Mouse (Mus musculus): ENCODE results near the gene Myrf.
"Not testable (repeated sequence)": the region's sequence is repeated elsewhere in the genome, so short reads cannot be mapped to it uniquely, and the experiment has no call there.

Myrf gene

DNA sequence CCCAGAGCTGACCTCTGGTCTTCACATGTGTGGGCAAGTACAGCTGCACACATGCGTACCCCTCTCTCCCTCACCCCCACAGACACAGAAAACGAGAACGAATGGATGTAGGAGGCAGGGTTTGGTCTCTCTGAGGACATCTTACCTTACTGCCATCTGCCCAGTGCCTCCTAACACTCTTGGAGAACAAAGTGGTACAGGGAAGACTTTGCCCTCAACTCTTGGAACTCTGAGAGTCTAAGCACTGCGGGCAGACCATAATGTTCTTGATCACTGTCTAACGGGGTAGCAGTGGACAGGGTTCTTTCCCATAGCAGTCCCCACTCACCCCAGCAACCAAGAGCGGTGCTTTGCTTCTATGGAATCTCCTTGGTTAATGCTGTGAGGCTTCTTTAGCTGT is 51.5 kb downstream of the Myrf start:
- in situ Hi-C loops (cut with MboI; ENCODE audit: low pct_unique_long_range_greater_than_20kb in 1 of 2, low sequenced_read_pairs in 2 of 2, unreplicated experiment in 1 of 2) = no loop called here

DNA sequence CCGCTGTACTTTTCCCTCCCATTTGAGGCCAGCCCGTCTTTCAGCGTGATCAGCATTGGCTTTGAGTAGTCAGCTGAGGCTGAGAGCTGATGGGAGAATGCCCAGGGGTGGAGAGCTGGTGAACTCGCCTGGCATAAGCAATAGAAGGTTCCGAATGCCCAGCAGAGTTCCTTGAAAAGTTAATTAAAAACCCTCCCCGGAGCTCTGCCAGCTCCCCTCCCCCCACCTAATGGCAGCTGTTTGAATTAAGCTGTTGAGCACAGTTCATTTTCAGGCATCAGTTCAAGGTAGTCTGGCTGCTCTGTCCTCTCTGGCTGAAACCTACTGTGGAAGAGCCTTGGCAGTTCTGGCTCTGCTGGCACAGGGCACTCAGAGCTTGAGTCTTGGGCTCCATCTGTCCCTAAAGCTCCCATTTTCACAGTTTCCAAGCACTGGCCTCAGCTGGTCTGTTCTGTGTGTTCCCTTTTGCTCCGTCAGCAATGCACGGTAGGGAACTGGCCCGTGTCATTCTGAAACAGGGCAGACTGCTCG is 52.2 kb downstream of the Myrf start:
- in situ Hi-C loops (cut with MboI; ENCODE audit: low pct_unique_long_range_greater_than_20kb in 1 of 2, low sequenced_read_pairs in 2 of 2, unreplicated experiment in 1 of 2) = no loop called here

DNA sequence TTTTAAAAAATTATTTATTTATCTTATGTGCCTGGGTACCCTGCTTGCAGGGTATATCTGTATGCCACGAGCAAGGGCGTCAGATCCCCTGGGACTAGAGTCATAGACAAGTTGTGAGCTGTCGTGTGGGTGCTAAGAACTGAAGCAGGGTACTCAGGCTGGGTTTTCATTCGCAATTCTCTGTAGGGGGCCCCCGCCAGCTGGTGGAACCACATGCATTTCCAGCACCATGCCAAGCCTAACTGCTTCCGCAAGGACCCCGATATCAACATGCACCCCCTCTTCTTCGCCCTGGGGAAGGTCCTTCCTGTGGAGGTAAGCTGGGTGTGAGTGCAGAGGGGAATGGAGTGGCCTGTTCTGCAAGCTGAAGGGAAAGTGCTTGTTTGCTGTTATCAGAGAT is 54.0 kb downstream of the Myrf start:
- in situ Hi-C loops (cut with MboI; ENCODE audit: low pct_unique_long_range_greater_than_20kb in 1 of 2, low sequenced_read_pairs in 2 of 2, unreplicated experiment in 1 of 2) = no loop called here

DNA sequence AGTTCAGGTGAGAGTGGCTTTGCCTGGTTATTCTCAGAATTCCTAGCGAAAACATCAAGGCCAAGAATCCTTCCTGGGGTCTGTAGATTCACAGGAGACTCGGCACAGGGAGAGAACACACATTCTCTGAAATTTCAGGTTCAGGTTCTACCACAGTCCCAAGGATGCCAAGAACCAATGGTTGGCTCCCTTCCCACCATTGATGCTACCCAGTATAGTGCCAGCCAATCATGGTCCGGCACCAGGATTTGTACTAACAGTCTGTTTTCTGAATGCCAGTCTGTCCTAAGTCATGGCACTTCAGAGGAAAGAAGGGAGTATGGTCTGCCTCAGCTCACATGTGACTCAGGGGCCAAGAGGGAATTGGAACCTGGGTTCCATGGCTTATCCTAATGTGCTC is 54.7 kb downstream of the Myrf start:
- in situ Hi-C loops (cut with MboI; ENCODE audit: low pct_unique_long_range_greater_than_20kb in 1 of 2, low sequenced_read_pairs in 2 of 2, unreplicated experiment in 1 of 2) = no loop called here

DNA sequence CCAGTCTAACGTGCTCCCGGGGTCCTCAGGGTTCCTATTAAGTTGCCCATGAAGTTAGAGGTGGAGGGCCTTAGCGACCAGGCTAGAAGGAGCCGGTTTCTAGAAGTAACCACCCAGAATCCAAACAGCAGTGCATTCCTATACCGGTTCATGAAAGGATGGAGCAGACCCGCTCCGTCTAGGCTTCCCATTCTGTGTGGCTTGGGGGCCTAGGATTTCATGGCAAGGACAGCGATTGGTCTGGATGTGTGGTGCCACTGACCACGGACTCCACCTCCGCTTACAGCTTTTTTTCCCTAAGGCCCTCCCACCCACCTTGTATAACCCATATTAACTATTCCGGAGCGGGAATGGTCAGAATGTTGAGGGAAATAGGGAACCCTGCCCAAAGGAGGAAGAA is 56.5 kb downstream of the Myrf start:
- in situ Hi-C loops (cut with MboI; ENCODE audit: low pct_unique_long_range_greater_than_20kb in 1 of 2, low sequenced_read_pairs in 2 of 2, unreplicated experiment in 1 of 2) = no loop called here

DNA sequence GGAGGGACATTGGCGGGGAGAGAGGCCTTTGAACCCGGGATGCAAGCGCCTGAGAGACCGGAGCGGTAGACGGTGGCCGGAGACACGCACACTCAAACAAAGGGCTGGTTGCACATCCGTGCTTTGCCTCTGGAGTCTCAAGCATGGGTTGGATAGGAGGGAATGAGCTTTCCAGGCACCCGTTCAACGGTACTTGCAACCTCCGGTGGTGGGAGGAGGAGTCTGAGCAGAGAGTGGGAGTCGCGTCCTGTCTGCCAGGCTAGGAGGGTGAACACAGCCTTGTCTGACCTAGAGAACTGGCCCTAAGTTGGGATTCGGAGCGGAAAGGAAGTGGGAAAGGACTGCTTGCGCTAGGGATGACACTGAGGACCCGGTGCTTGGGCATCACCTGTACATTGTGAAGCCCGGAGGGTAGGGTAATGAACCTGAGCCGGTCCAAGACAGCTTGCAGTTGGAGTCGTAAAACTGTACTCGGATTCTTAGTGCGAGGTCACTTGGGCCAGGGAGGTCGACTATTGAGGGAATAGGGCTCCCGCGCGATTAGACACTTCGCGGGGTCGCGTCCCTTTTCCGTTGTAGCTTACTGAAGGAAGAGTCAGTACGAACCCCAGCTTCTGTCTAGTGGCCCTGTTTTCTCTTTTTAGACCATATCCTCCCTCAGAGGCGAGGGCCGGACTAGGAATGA is 57.1 kb downstream of the Myrf start:
- in situ Hi-C loops (cut with MboI; ENCODE audit: low pct_unique_long_range_greater_than_20kb in 1 of 2, low sequenced_read_pairs in 2 of 2, unreplicated experiment in 1 of 2) = no loop called here

DNA sequence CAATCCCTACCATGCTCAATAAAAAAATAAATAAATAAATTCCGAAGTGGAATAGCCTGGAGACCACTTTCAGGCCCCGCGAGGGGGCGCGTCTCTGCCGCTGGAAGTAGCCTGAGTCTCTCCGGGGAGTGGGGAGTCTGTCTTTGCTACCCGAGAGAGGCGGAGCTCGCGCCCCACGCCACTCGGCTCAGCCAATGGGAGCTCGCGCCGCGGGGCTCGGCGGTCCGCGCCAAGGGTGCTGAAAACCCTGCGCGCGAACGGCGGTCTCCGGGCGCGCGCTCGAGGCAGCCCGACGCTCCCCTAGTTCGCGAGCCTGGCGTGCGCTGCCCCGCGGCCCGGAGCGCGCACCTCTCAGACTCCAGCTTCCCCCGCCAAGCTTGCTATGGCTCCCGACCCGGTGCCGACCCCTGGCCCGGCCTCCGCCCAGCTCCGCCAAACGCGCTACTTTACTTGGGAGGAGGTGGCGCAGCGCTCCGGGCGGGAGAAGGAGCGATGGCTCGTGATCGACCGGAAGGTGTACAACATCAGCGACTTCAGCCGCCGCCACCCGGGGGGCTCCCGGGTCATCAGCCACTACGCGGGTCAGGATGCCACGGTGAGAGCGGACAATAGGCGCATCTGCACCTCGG is 57.8 kb downstream of the Myrf start, which contains the start of gene Fads1:
Gene Fads1 (plus strand): TSS at position 219 of the 629 bp plus-strand sequence.
- in situ Hi-C loops (cut with MboI; ENCODE audit: low pct_unique_long_range_greater_than_20kb in 1 of 2, low sequenced_read_pairs in 2 of 2, unreplicated experiment in 1 of 2) = no loop called here

DNA sequence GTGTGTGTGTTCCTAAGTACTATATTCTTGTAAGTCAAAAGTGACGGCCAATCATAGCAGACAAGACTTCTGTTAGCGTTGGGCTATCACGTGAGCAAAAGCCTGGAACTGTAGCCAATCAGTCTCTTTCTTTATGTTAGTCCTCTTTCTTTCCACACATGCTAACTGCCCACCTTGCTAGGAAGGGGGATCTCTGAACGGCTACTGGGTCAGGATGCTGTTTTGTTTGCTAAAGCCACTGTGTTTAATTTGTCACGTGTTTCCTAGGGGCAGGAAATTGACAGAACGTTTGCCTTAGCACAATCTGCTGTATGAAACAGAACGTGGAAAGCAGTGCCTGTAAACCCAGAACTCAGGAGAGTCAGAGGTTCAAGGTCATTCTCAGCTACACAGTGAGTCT is 58.4 kb downstream of the Myrf start:
- in situ Hi-C loops (cut with MboI; ENCODE audit: low pct_unique_long_range_greater_than_20kb in 1 of 2, low sequenced_read_pairs in 2 of 2, unreplicated experiment in 1 of 2) = no loop called here

DNA sequence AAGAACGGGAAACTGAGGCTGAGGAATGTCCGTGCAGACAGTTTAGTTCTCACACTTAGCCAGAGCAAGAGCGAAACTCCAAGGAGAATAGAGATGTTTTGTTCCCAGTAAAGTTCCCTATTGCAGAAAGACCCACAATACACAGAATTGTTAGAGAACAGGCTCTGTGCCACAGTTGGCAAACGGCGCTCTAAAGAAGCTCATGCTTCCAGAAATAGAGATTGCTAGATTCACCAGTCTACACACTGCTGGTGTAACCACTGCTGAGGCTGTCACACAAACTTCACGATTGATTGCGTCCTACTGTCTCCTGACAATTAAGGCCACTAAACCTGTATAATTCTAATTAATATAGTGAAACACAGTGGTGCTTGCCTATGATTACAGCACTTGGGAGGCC is 59.3 kb downstream of the Myrf start:
- in situ Hi-C loops (cut with MboI; ENCODE audit: low pct_unique_long_range_greater_than_20kb in 1 of 2, low sequenced_read_pairs in 2 of 2, unreplicated experiment in 1 of 2) = no loop called here

DNA sequence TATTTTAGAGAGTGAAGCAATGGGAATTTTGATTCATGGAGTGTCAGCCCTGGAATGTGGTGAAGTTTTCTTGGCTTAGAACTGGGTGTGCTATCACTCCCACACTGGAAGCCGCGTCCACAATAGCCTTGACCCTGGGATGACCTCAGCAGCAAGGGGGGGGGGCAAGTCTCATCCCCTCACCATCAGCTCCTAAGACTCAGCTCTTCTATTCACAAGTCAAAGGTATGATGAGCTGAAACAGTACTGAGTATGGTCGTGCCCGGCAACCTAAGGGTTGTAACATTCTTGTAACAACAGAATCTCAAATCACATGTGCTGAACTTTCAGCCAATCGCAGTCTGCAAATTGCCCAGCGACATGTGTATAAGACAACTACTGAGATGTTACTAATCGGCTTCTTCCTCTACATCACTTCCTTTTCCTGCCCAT is 63.6 kb downstream of the Myrf start:
- in situ Hi-C loops (cut with MboI; ENCODE audit: low pct_unique_long_range_greater_than_20kb in 1 of 2, low sequenced_read_pairs in 2 of 2, unreplicated experiment in 1 of 2) = no loop called here

DNA sequence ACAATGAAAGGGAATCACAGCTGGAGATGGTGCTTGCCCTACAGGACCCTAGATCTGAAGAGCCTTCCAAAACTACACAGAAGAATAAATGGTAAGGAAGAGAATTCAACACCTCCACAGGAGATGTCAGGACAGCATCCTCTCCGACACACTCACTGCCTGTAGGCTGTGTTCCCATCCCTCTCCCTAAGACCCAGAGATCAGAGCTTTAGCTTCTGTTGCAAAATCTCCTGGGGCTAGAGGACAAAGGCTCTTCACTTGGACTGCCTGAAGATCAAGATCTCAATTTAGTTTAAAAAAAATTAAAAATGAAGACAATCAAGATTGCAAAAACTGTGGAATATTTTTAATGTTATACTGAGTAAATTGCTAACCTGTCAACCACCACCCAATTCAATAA is 64.1 kb downstream of the Myrf start:
- in situ Hi-C loops (cut with MboI; ENCODE audit: low pct_unique_long_range_greater_than_20kb in 1 of 2, low sequenced_read_pairs in 2 of 2, unreplicated experiment in 1 of 2) = no loop called here

DNA sequence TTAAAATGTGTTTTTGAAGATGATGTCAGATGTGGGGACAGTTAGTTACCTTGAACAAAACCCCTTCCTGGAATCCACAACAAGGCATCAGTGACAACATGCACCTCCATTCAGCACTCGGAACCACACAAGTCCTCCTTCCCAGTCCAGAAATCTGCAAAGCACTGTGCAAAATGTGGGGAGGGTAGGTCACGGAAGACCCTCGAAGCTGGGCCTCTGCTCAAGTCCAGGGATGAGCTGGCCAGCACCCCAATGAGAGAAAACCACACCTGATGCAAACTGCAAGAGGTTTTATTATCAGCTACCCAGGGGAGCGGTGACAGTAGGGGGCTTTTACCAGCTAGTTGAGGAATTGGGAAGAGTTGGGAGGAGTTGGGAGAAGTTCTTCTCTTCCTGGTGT is 65.6 kb downstream of the Myrf start:
- in situ Hi-C loops (cut with MboI; ENCODE audit: low pct_unique_long_range_greater_than_20kb in 1 of 2, low sequenced_read_pairs in 2 of 2, unreplicated experiment in 1 of 2) = no loop called here

DNA sequence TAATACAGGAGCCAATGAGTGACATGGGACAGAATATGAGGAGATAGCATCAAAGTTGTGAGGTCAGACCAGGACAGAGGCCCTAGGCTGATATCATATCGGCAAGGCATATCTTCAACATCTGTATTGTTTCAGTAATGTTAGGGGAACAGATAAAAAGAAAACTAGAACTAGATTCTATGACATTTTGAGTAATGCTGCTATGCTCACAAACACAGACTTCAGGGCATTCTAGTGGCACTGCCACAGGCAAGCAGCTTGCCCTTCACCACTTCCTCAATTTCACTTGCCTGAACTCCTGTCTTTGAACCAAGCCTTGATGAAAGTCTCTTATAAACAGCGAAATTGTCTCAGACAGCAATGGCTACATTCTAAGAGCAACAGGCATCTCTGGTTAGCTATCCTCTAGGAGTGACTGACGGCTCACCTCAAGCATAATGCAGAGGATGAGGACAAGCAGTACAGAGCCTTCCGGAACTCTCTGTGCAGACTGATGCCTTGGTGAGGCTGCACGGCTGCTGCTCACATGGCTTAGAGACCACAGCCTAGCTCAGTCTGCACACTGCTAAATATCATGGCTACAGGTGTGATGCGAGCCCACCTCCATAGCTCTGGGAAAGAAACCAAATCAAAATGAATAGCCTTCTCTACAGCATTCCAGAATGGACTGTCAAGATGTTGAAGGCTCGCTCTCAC is 66.6 kb downstream of the Myrf start:
- in situ Hi-C loops (cut with MboI; ENCODE audit: low pct_unique_long_range_greater_than_20kb in 1 of 2, low sequenced_read_pairs in 2 of 2, unreplicated experiment in 1 of 2) = no loop called here

DNA sequence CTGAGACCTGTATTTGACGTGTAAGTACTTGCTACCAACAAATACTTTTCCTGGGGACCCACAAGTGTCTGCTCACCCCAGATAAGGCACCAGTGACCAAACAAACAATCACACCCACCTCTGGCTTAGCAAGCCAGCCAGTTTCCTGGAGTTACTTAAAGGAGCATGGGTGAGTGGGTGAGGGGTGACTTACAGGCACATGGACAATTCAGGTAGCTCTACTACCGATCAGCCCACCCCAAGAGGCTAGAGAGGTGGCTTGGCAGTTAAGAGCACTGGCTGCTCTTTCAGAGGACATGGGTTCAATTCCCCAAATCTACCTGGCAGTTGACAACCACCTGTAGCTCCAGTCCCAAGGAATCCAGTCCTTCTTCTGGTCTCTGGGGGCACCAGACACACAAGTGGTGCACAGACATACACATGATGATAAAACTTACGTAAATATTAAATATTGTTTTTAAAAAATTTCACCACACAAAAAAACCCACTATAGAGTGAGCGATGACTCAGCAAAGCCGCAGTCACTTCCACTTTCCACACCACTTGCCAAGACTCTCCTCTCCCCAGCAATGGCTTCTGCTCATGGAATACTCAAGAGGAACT is 67.3 kb downstream of the Myrf start:
- in situ Hi-C loops (cut with MboI; ENCODE audit: low pct_unique_long_range_greater_than_20kb in 1 of 2, low sequenced_read_pairs in 2 of 2, unreplicated experiment in 1 of 2) = no loop called here

DNA sequence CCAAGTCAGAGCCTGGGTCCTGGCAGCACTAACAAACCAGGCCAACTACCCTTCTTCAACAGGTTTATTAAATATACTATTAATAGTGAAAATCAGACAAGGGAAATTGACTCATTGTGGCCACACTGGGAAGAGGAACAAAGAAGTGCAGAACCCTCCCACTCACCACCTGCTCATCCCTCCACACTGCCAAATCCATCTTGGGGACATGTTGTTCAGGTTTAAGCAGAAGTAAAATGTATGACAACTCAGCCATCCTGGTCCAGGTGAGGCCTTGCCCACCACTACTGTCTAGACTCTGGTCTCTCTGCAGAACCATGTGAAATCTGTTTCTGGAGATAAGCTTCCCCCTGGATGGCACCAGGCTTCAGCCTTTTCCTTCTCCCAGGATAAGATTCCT is 68.7 kb downstream of the Myrf start:
- in situ Hi-C loops (cut with MboI; ENCODE audit: low pct_unique_long_range_greater_than_20kb in 1 of 2, low sequenced_read_pairs in 2 of 2, unreplicated experiment in 1 of 2) = no loop called here

DNA sequence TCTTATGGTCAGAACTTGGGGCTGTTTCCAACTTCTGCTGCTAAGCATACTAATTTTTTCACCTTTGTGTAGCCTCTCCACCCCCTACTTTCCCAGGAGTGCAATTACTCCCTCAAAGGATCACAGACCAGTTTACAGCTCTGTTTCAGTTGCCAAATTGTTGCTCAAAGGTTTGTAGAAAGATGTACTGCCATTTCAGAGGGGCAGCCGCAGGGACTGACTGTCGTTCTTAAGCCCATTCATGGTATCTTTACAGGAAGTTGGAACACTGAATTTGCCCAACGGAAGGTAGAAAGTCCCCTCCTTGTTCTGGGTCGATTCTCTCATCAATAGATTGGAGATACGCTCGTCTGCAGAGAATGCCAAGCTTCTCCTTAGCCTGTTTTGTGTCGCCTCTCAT is 69.2 kb downstream of the Myrf start:
- in situ Hi-C loops (cut with MboI; ENCODE audit: low pct_unique_long_range_greater_than_20kb in 1 of 2, low sequenced_read_pairs in 2 of 2, unreplicated experiment in 1 of 2) = no loop called here

DNA sequence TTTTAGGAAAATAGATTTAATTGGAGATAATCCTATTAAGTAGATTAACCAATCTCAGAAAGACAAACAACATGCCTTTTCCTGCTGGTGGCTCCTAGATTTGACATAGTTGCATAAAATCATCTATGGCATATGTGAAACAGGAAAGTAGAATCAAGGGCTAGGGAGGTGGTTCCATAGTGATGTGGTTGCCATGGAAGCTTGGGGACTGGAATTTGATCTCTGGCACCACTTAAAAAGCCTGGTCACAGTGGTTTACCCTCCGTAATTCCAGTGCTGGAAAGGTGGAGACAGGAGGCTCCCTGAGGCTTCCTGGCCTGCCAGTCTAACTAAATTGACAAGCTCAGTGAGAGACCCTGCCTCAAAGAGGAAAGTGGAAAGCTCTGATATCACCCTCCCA is 70.1 kb downstream of the Myrf start:
- in situ Hi-C loops (cut with MboI; ENCODE audit: low pct_unique_long_range_greater_than_20kb in 1 of 2, low sequenced_read_pairs in 2 of 2, unreplicated experiment in 1 of 2) = no loop called here

DNA sequence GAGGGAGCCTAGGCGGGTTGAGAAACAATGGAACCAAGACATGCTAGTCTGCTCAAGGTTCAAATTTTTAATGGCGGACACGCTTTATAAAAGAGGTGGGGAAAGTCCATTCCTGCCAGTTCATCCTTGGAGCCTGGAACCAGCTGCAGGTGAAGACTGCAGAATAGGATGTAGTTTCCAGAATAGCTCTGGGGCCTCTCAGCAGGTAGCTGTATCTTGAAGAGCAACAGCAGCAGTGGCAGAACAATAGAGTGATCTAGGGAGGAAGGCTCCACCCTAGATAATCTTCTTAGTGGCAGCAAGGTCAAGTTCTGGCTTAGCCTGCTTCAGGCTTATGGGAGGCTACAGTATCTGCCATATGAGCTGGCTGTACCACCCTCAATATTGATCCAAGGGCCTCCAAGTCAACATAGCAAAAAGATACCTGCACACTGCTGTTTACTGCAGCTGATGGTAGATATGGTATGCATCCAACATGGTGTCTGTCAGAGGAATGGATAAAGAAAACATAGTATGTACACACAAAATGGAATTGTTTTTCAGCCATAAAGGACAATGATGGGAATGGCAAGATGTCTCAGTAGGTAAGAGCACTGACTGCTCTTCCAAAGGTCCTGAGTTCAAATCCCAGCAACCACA is 70.7 kb downstream of the Myrf start:
- in situ Hi-C loops (cut with MboI; ENCODE audit: low pct_unique_long_range_greater_than_20kb in 1 of 2, low sequenced_read_pairs in 2 of 2, unreplicated experiment in 1 of 2) = not testable (repeated sequence)

DNA sequence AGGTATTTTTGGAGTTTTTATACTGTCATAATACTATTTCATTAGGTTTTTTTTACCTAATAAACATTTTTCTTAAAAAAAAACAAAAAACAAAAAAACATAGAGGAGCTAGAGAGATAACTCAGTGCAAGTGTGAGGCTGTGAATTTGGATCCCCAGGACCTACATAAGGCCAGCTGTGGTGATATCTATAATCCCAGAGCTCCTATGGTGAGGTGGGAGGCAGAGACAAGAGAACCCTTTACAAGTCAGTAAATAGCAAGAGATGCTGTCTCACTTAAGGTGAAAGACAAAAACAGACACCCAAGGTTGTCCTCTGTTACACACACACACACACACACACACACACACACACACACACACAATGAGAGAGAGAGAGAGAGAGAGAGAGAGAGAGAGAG is 71.4 kb downstream of the Myrf start:
- in situ Hi-C loops (cut with MboI; ENCODE audit: low pct_unique_long_range_greater_than_20kb in 1 of 2, low sequenced_read_pairs in 2 of 2, unreplicated experiment in 1 of 2) = no loop called here
